Comparison of ENCODE assay signal across 7 mouse cellular contexts in the genomic region with DNA sequence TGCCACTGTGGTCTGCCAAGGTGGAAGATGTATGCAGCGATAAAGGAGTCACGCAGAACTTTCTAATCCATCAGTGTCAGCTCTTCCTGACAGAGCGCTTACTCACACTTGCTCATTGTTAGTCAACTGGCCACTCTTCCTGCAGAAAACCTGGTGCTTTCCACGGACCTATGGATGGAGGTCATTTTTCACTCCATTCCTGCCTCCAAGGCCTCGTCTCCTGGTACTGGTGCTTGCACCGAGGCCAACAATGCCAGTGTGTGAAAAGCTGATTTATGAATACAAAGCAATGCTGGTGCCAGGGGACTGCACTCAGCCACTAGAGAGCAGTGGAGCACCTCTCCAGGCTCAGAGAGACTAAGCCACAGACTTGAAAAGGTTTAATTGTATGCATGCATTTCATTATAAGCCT. TPM values are rescaled to one million over a fixed set of nuclear protein-coding genes. Genes with fewer than 3 reads are reported as not detected.
DNase-seq lines count a peak whose midpoint lies in the region; ATAC-seq and TF ChIP-seq lines count a peak whose summit lies in the region.

No protein-coding gene starts in this region.

- peak; percentile 91 for ATAC-seq in midbrain, embryonic 12.5 days (ENCODE audit: low FRiP score, low read depth)

- H3K4me3 ChIP-seq in cortical plate, adult 2 months (ENCODE audit: insufficient read depth, low read length): no peak overlapping the region
- no peak overlapping the region for H3K4me3 ChIP-seq in midbrain, embryonic 12.5 days

- peak; percentile 60 for TF ChIP-seq CTCF in cortical plate, adult 2 months (IDR thresholded peaks at IDR 0.05; ENCODE audit: extremely low read depth, insufficient read depth, low read length)

- H3K36me3 ChIP-seq in midbrain, embryonic 12.5 days: peaks cover 9% of the 10 kb centered on the region

- no peak for TF ChIP-seq POLR2A in cortical plate, adult 2 months (IDR thresholded peaks at IDR 0.05; ENCODE audit: extremely low read depth, insufficient read depth, low read length)

- peaks cover 11% of the 10 kb centered on the region for H3K4me1 ChIP-seq in cortical plate, adult 2 months (ENCODE audit: control insufficient read depth, insufficient read depth, low read length)
- peaks cover 33% of the 10 kb centered on the region for H3K4me1 ChIP-seq in midbrain, embryonic 12.5 days

- H3K27me3 ChIP-seq in midbrain, embryonic 12.5 days: no peaks in the 10 kb centered on the region

- H3K9ac ChIP-seq in midbrain, embryonic 12.5 days (replicated peaks): no peak overlapping the region

- H3K27ac ChIP-seq in cortical plate, adult 2 months (ENCODE audit: insufficient read depth, low read length): no peak overlapping the region
- H3K27ac ChIP-seq in midbrain, embryonic 12.5 days (replicated peaks): peak overlapping the region; percentile 69

- no peak overlapping the region for H3K4me2 ChIP-seq in midbrain, embryonic 12.5 days (replicated peaks)

- no peaks in the 10 kb centered on the region for H3K9me3 ChIP-seq in midbrain, embryonic 12.5 days

- DNase-seq in 416B (ENCODE audit: low read depth): peak; percentile 89
- DNase-seq in Muller cell, postnatal 12 days (ENCODE audit: inconsistent ontology term): peak; percentile 59
- peak; percentile 30 for DNase-seq in kidney, postnatal 10 days
- no peak for DNase-seq in spleen, postnatal 14 days (ENCODE audit: low spot score in 2 of 2)
- DNase-seq in gastrocnemius, adult 18-20 months (ENCODE audit: low spot score): no peak

- 44% methylated on average over 6 of the region's 6 CpGs for WGBS in midbrain, embryonic 12.5 days

RNA-seq across cellular contexts. Expression of gene Psmb7, which starts 22.3 kb away (rescaled TPM):
- polyA plus RNA-seq in cortical plate, adult 2 months (2012; rRNA removed): 236 and 242 TPM in 2 replicates
- polyA plus RNA-seq in midbrain, embryonic 12.5 days (2016; fragmentation: Nextera tagmentation; extraction: Ambion mirVana): 273 and 282 TPM in 2 replicates
- total RNA-seq in gastrocnemius, adult 18-20 months (2021): 100 to 1,000 TPM; 301 to 309 TPM

Comparison
In these comparisons a context has a peak if more than half of its experiments do, and no peak if none do; other contexts are left out.
1. DNase-seq: peak in 416B (single experiment), Muller cell, postnatal 12 days (single experiment) and kidney, postnatal 10 days (single experiment); none in spleen, postnatal 14 days (0 of 2) and gastrocnemius, adult 18-20 months (single experiment).